Mouse (Mus musculus): ENCODE results near the gene Gm28038.

- TF ChIP-seq CTCF (conservative IDR thresholded peaks at IDR 0.05; ENCODE audit: insufficient read depth, insufficient read length, low read depth, low read length) (no peak), POLR2A (IDR thresholded peaks at IDR 0.05; ENCODE audit: low read depth, low read length) (no peak)
Observed at GRCm38 (mm10) chr2:30247036-30247435, 33.8 kb upstream of the Gm28038 start.
